Mouse (Mus musculus): Measurements from ENCODE around the gene Fam168b.

DNA sequence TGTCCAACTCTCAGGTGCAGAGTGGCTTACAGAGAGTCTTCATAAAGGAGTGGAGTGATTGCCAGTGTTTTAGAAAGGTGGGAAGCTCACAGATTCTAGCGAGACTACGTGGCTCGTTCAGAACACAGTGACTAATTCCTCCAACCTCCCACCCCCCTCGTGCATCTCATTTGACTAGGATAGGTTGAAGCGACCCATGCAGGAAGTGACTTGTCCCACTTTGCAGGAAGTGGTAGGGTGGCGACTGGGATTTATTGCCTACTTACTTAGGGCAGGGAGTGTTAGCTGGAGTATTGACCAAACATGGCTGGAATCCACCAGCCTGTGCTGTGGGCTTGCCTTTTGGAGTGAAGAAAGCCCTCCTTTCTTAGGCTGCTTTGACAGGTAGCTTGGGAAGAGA lies 8.7 kb upstream of the Fam168b start:
- TF ChIP-seq POLR2A (IDR thresholded peaks at IDR 0.05; ENCODE audit: control insufficient read depth, extremely low read depth, insufficient read depth, low read length, poor library complexity): no peak
- no peak for TF ChIP-seq CTCF (IDR thresholded peaks at IDR 0.05; ENCODE audit: borderline replicate concordance, control insufficient read depth, extremely low read depth, insufficient read depth, low read length, poor library complexity)
